ENCODE assay signal across 9 mouse cellular contexts in genomic region chr10:91546140-91546539, GRCm38 (mm10).
DNase-seq lines count a peak whose midpoint lies in the region; ATAC-seq and TF ChIP-seq lines count a peak whose summit lies in the region.
"Had no signal": no experiment of that assay in that cellular context is flagged by ENCODE, and none has a peak within 500 bp of the region (broad histone marks: within the 10 kb centered on the region; RNA-seq: fewer than 3 reads in every experiment).

No protein-coding gene starts in this region.

- ATAC-seq in Patski = no peak
- peak; percentile 68 for ATAC-seq in hindbrain, embryonic 11.5 days (ENCODE audit: low FRiP score)
- peak; percentile 75 for ATAC-seq in midbrain, postnatal 0 days (ENCODE audit: low FRiP score)

- dilution Hi-C loops in CH12.LX (cut with MboI; ENCODE audit: extremely low pct_ligation_motif_present, extremely low pct_unique_long_range_greater_than_20kb, low sequenced_read_pairs) = no loop called here

- 53% methylated on average over 9 of the region's 9 CpGs for WGBS in hindbrain, embryonic 11.5 days
- whole genome bisulfite sequencing in midbrain, postnatal 0 days = 11% methylated on average over 9 of the region's 9 CpGs

- peak; percentile 18 to 69; a peak in 2 of 4 replicates for TF ChIP-seq CTCF in CH12.LX (conservative IDR thresholded peaks at IDR 0.05 in 1 of 2, IDR thresholded peaks at IDR 0.05 in 1 of 2; ENCODE audit: low read depth in 2 of 2, low read length in 2 of 2)
- peak; percentile 77 for TF ChIP-seq CTCF in Patski (IDR thresholded peaks at IDR 0.05)
- TF ChIP-seq CTCF in midbrain, postnatal 0 days (IDR thresholded peaks at IDR 0.05) = peak; percentile 90

- no peaks in the 10 kb centered on the region for H3K79me2 ChIP-seq in CH12.LX (replicated peaks; ENCODE audit: control insufficient read depth, extremely low read depth, insufficient read depth, poor library complexity, severe bottlenecking)

- no peak overlapping the region for H3K4me3 ChIP-seq in CH12.LX (replicated peaks in 1 of 3; ENCODE audit: low read depth in 2 of 3, low read length in 2 of 3, poor library complexity in 1 of 3)
- no peak overlapping the region for H3K4me3 ChIP-seq in hindbrain, embryonic 11.5 days (ENCODE audit: low read depth, low read length)
- H3K4me3 ChIP-seq in midbrain, postnatal 0 days (ENCODE audit: low read depth, low read length) = no peak overlapping the region
- H3K4me3 ChIP-seq: megakaryocyte, embryonic 14.5 days had no signal

- peak overlapping the region; percentile 35; the same call in 1 of the 2 replicates for H3K4me2 ChIP-seq in CH12.LX (ENCODE audit: insufficient read depth, low read depth, poor library complexity, severe bottlenecking)
- no peak overlapping the region for H3K4me2 ChIP-seq in hindbrain, embryonic 11.5 days (replicated peaks; ENCODE audit: low read depth, low read length)
- H3K4me2 ChIP-seq in midbrain, postnatal 0 days (ENCODE audit: low read depth, low read length, poor library complexity, severe bottlenecking) = no peak overlapping the region

- no peak for TF ChIP-seq EP300 in CH12.LX (IDR thresholded peaks at IDR 0.05; ENCODE audit: low read length)

- DNase-seq in CH12.LX (ENCODE audit: extremely low read depth) = peak; percentile 23
- DNase-seq in Patski (ENCODE audit: low read depth, low spot score) = no peak
- peak; percentile 69 for DNase-seq in embryo, embryonic 10.5 days (ENCODE audit: low spot score)
- DNase-seq in hindbrain, embryonic 11.5 days (ENCODE audit: low spot score) = peak; percentile 50
- peak; percentile 41 for DNase-seq in left cerebral cortex, adult 11 months (ENCODE audit: low spot score)
- DNase-seq in midbrain, postnatal 0 days (ENCODE audit: low spot score) = peak; percentile 93
- DNase-seq in gastrocnemius, postnatal 4 days (ENCODE audit: low spot score in 2 of 2) = no peak
- no peak for DNase-seq in gastrocnemius, postnatal 14 days

- H3K9ac ChIP-seq in CH12.LX (ENCODE audit: insufficient read depth, low read depth) = no peak overlapping the region
- no peak overlapping the region for H3K9ac ChIP-seq in hindbrain, embryonic 11.5 days (ENCODE audit: low read depth, low read length)
- no peak overlapping the region for H3K9ac ChIP-seq in midbrain, postnatal 0 days (replicated peaks; ENCODE audit: low read length, poor library complexity, severe bottlenecking)

- POLR2A ChIA-PET in Patski (lab: Charles Lee) = no interaction called here

- H3K27me3 ChIP-seq in CH12.LX (replicated peaks) (no peaks in the 10 kb centered on the region), Patski (no peaks in the 10 kb centered on the region)
- H3K27me3 ChIP-seq in hindbrain, embryonic 11.5 days (ENCODE audit: control insufficient read depth, insufficient read depth, low read length) = no peaks in the 10 kb centered on the region
- no peaks in the 10 kb centered on the region for H3K27me3 ChIP-seq in midbrain, postnatal 0 days (ENCODE audit: insufficient read depth, low read length)
- H3K27me3 ChIP-seq: megakaryocyte, embryonic 14.5 days had no signal

- peak; percentile 70 for TF ChIP-seq RAD21 in CH12.LX (IDR thresholded peaks at IDR 0.05; ENCODE audit: low read depth, low read length)

- in situ Hi-C loops in CH12.LX (cut with MboI; ENCODE audit: low pct_ligation_motif_present, low pct_unique_long_range_greater_than_20kb, low sequenced_read_pairs) (no loop called here), Patski (cut with MboI; ENCODE audit: low pct_unique_long_range_greater_than_20kb) (loop anchor here (5.0 to 10.0 kb wide), 2 partner anchors 1106 to 1469 kb away; no protein-coding TSS in a partner anchor)

- TF ChIP-seq POLR2A in CH12.LX (IDR thresholded peaks at IDR 0.05; ENCODE audit: low read depth, low read length) = no peak

- no peak overlapping the region for H3K27ac ChIP-seq in CH12.LX (ENCODE audit: insufficient read depth, low read depth)
- no peak overlapping the region for H3K27ac ChIP-seq in hindbrain, embryonic 11.5 days (ENCODE audit: low read depth, low read length)
- H3K27ac ChIP-seq in midbrain, postnatal 0 days (ENCODE audit: low read depth, low read length) = no peak overlapping the region

- peaks cover 11% of the 10 kb centered on the region for H3K9me3 ChIP-seq in CH12.LX (replicated peaks; ENCODE audit: low read length)
- no peaks in the 10 kb centered on the region for H3K9me3 ChIP-seq in hindbrain, embryonic 11.5 days (ENCODE audit: control insufficient read depth, low read length)
- H3K9me3 ChIP-seq in midbrain, postnatal 0 days (ENCODE audit: low read length) = no peaks in the 10 kb centered on the region

- CTCF ChIA-PET in Patski (lab: Charles Lee) = interaction anchor here (0.8 to 1.5 kb wide), 3 partner anchors 15 to 1108 kb away, joined by 3 to 4 read pairs (median 3); no protein-coding TSS in a partner anchor

- H3K36me3 ChIP-seq in CH12.LX (replicated peaks in 1 of 2; ENCODE audit: control insufficient read depth in 1 of 2, insufficient read depth in 1 of 2, low read length in 1 of 2) = no peaks in the 10 kb centered on the region
- no peaks in the 10 kb centered on the region for H3K36me3 ChIP-seq in hindbrain, embryonic 11.5 days (ENCODE audit: control insufficient read depth, insufficient read depth, low read length)
- no peaks in the 10 kb centered on the region for H3K36me3 ChIP-seq in midbrain, postnatal 0 days (ENCODE audit: insufficient read depth, low read length)

- H3K4me1 ChIP-seq in CH12.LX (ENCODE audit: control insufficient read depth in 1 of 2, insufficient read depth in 2 of 2) = no peaks in the 10 kb centered on the region; a peak in 1 of 4 replicates
- no peaks in the 10 kb centered on the region for H3K4me1 ChIP-seq in hindbrain, embryonic 11.5 days (replicated peaks; ENCODE audit: control insufficient read depth, insufficient read depth, low read length)
- H3K4me1 ChIP-seq in midbrain, postnatal 0 days (ENCODE audit: insufficient read depth, low read length) = no peaks in the 10 kb centered on the region
- H3K4me1 ChIP-seq: megakaryocyte, embryonic 14.5 days had no signal

- intact Hi-C loops in gastrocnemius, postnatal 14 days (cut with DNase I; ENCODE audit: low total_unique reads) = no loop called here

TF ChIP-seq in CH12.LX, 34 proteins besides CTCF, POLR2A, EP300 and RAD21:
- TF ChIP-seq ZMIZ1 (IDR thresholded peaks at IDR 0.05; ENCODE audit: low read depth, low read length) (no peak), IRF4 (IDR thresholded peaks at IDR 0.05; ENCODE audit: low read depth, low read length) (0 out of 2 replicates have a peak, but pooled peaks have one; percentile 6), SMC3 (IDR thresholded peaks at IDR 0.05; ENCODE audit: low read depth, low read length) (peak; percentile 59), E2F4 (IDR thresholded peaks at IDR 0.05; ENCODE audit: insufficient replicate concordance, low read depth, low read length) (no peak), MAZ (IDR thresholded peaks at IDR 0.05; ENCODE audit: low read depth, low read length) (no peak)
TF ChIP-seq in CH12.LX: peak in this region for 2.

Comparison
In these comparisons a context has a peak if more than half of its experiments do, and no peak if none do; other contexts are left out.
1. DNase-seq: peak in CH12.LX (single experiment), embryo, embryonic 10.5 days (single experiment), hindbrain, embryonic 11.5 days (single experiment), left cerebral cortex, adult 11 months (single experiment) and midbrain, postnatal 0 days (single experiment); none in Patski (single experiment), gastrocnemius, postnatal 4 days (0 of 2) and gastrocnemius, postnatal 14 days (single experiment).
2. Peak in every context shown above with its lines, with median percentiles within 50 percentile points of each other: CTCF ChIP-seq.